Mouse (Mus musculus) liver, adult 2 months (tissue): ENCODE measurements around the gene Flt3.

ENCODE experiments used
- CTCF ChIP-seq: fragments of 200-500 bp; IDR thresholded peaks from 2 replicates; pipeline ENCODE4 v1.5.1; 2011; ENCODE audit warnings: low read depth, low read length, control low read depth
- POLR2A ChIP-seq: fragments of 200-500 bp; IDR thresholded peaks from 2 replicates; pipeline ENCODE4 v1.6.1; 2011; ENCODE audit warnings: low read length, control low read depth; ENCODE audit not compliant: insufficient read depth; ENCODE audit errors: extremely low read depth

DNA sequence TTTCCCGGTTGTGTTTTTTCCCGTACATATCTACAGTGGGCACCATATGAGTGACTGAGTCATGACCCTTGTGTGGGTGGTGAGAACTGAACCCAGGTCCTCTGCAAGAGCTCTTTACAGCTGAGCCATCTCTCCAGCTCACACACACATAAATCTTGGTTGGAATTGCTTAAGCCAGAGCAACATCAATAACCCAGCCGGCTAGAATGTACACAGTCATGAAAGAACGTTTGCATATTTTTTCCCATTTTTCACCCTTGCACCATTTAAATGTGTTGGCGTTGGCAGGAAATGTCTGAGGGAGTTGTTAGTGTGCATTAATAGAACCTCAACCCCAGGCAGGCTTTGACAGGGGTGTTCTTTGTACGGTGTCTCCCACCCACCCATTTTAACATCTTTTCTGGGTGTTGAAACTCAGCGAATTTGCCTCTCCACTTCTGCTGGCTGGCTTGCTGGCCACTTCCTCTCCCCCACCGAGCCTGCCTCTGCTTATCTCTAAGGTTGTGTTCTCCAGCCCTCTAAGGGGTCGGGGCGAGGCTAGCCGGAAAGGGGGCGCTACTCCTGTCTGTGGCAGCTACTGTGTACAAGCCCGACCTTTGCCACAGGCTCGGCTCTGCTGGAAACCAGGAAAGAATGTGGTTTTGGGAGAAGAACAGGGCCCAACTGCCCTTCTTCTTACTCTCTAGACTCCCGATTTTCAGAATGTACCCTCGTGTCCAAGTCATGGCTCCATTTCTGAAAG is 108.4 kb downstream of the Flt3 start:
- TF ChIP-seq POLR2A = no peak
- no peak for TF ChIP-seq CTCF
